Mouse (Mus musculus) erythroblast, embryonic 14.5 days (primary cell): Measurements from ENCODE around the gene Nfe2. TPM values are rescaled to one million over a fixed set of nuclear protein-coding genes. Genes with fewer than 3 reads are reported as not detected.

Source experiments
- H3K27me3 ChIP-seq: 2 replicates; pipeline ENCODE4 v1.6.1; 2012; ENCODE audit warnings: inconsistent platforms; ENCODE audit not compliant: control insufficient read depth
- H3K36me3 ChIP-seq: 2 replicates; pipeline ENCODE4 v1.6.1; 2012; ENCODE audit warnings: mild to moderate bottlenecking, inconsistent platforms; ENCODE audit not compliant: control insufficient read depth
- H3K4me1 ChIP-seq: 2 replicates; pipeline ENCODE4 v1.6.1; 2012; ENCODE audit warnings: inconsistent platforms; ENCODE audit not compliant: control insufficient read depth
- H3K4me3 ChIP-seq: replicated peaks from 2 replicates; pipeline ENCODE3; 2012; ENCODE audit warnings: moderate library complexity, mild to moderate bottlenecking, inconsistent platforms
- H3K9me3 ChIP-seq: 2 replicates; pipeline ENCODE4 v1.6.1; 2012; ENCODE audit warnings: low read length, inconsistent platforms, mixed read lengths; ENCODE audit not compliant: control insufficient read depth
- GATA1 ChIP-seq: IDR thresholded peaks from 2 replicates; pipeline ENCODE4 v1.6.1; 2012; ENCODE audit warnings: low read length, inconsistent platforms, mixed read lengths
- TAL1 ChIP-seq: IDR thresholded peaks from 3 replicates; pipeline ENCODE4 v1.6.1; 2012; ENCODE audit warnings: low read length, inconsistent platforms, mixed read lengths
- polyA plus RNA-seq: library from polyadenylated mRNA; stranded (reverse); fragments of >175 nt; gene quantifications from 2 replicates; pipeline ENCODE4 v1.2.3, GENCODE M21; 2012

Gene Nfe2
- polyA plus RNA-seq, 1 experiment = 48.8 TPM

GRCm38 (mm10) chr15:103220785-103221184 lies 37.4 kb downstream of the Nfe2 start:
- TF ChIP-seq TAL1 (no peak), GATA1 (no peak)
- Histone ChIP-seq H3K4me1 (peaks cover 34% of the 10 kb centered on the region), H3K27me3 (no peaks in the 10 kb centered on the region), H3K9me3 (no peaks in the 10 kb centered on the region), H3K36me3 (peaks cover 76% of the 10 kb centered on the region), H3K4me3 (no peak overlapping the region)

- no peak overlapping the region for H3K4me3 ChIP-seq
- H3K27me3 ChIP-seq = no peaks in the 10 kb centered on the region
- H3K9me3 ChIP-seq = no peaks in the 10 kb centered on the region
- H3K4me1 ChIP-seq = peaks cover 34% of the 10 kb centered on the region
- peaks cover 82% of the 10 kb centered on the region for H3K36me3 ChIP-seq
- TF ChIP-seq GATA1 = no peak
- TF ChIP-seq TAL1 = no peak
Observed at GRCm38 (mm10) chr15:103216052-103216451, 42.2 kb downstream of the Nfe2 start.

- no peaks in the 10 kb centered on the region for H3K27me3 ChIP-seq
- no peak for TF ChIP-seq GATA1
- no peak for TF ChIP-seq TAL1
- peak overlapping the region; percentile 40 for H3K4me3 ChIP-seq
- peaks cover 32% of the 10 kb centered on the region for H3K4me1 ChIP-seq
- peaks cover 82% of the 10 kb centered on the region for H3K36me3 ChIP-seq
- no peaks in the 10 kb centered on the region for H3K9me3 ChIP-seq
Observed at GRCm38 (mm10) chr15:103214971-103215907, 43.0 kb downstream of the Nfe2 start.

- peaks cover 26% of the 10 kb centered on the region for H3K4me1 ChIP-seq
- no peaks in the 10 kb centered on the region for H3K9me3 ChIP-seq
- peaks cover 81% of the 10 kb centered on the region for H3K36me3 ChIP-seq
- no peaks in the 10 kb centered on the region for H3K27me3 ChIP-seq
- no peak overlapping the region for H3K4me3 ChIP-seq
- TF ChIP-seq TAL1 (no peak), GATA1 (no peak)
Observed at GRCm38 (mm10) chr15:103214149-103214548, 44.1 kb downstream of the Nfe2 start.

- Histone ChIP-seq H3K36me3 (peaks cover 99% of the 10 kb centered on the region), H3K4me1 (no peaks in the 10 kb centered on the region; the same call in 1 of the 2 replicates)
- TF ChIP-seq GATA1 (no peak), TAL1 (no peak)
Observed at GRCm38 (mm10) chr15:103205156-103205555, 53.0 kb downstream of the Nfe2 start.

GRCm38 (mm10) chr15:103202088-103202793 lies 56.0 kb downstream of the Nfe2 start:
- Histone ChIP-seq H3K9me3 (no peaks in the 10 kb centered on the region), H3K36me3 (peaks cover 100% of the 10 kb centered on the region), H3K4me3 (no peak overlapping the region), H3K4me1 (no peaks in the 10 kb centered on the region; the same call in 1 of the 2 replicates), H3K27me3 (no peaks in the 10 kb centered on the region)
- no peak for TF ChIP-seq TAL1

More at GRCm38 (mm10) chr15:103205156-103205555, 53.0 kb downstream of the Nfe2 start:
- Histone ChIP-seq H3K9me3 (no peaks in the 10 kb centered on the region), H3K27me3 (no peaks in the 10 kb centered on the region), H3K4me3 (no peak overlapping the region)

Other genes with a start within 250 kb of the Nfe2 start
- 0.02 TPM in 1 of 2 replicates, not detected in the other for gene Hoxc4, start 239.5 kb downstream of the Nfe2 start, polyA plus RNA-seq
- gene Smug1, start 91.3 kb downstream of the Nfe2 start, polyA plus RNA-seq = 0.07 and 0.19 TPM in 2 replicates
- 0.74 and 0.95 TPM in 2 replicates for gene Cbx5, start 18.6 kb downstream of the Nfe2 start, polyA plus RNA-seq
- gene Hnrnpa1, start 18.0 kb downstream of the Nfe2 start, polyA plus RNA-seq = 6.0 and 6.4 TPM in 2 replicates
- 8.2 and 9.1 TPM in 2 replicates for gene Copz1, start 14.3 kb upstream of the Nfe2 start, polyA plus RNA-seq
- not detected in 2 replicates for gene Gpr84, start 52.2 kb upstream of the Nfe2 start, polyA plus RNA-seq
- gene Zfp385a, start 81.7 kb upstream of the Nfe2 start, polyA plus RNA-seq = 1.6 and 1.7 TPM in 2 replicates
- 0.11 and 0.13 TPM in 2 replicates for gene Itga5, start 108.4 kb upstream of the Nfe2 start, polyA plus RNA-seq
- gene Gtsf1, start 172.1 kb upstream of the Nfe2 start, polyA plus RNA-seq = not detected in 2 replicates
- gene Gtsf2, start 190.1 kb upstream of the Nfe2 start, polyA plus RNA-seq = not detected in 2 replicates
- 0.05 and 0.11 TPM in 2 replicates for gene Nckap1l, start 195.4 kb upstream of the Nfe2 start, polyA plus RNA-seq
- 0.02 TPM in 2 replicates for gene Pde1b, start 244.6 kb upstream of the Nfe2 start, polyA plus RNA-seq